Mouse (Mus musculus) neural tube, embryonic 15.5 days (tissue): ENCODE results near the gene Gpr50. TPM values are rescaled to one million over a fixed set of nuclear protein-coding genes. Genes with fewer than 3 reads are reported as not detected.
A peak's percentile ranks its signal among the peaks of the same experiment; 100 is the strongest.

ENCODE experiments used
- ATAC-seq: fragments of 200-750 bp; cut with Nextera tagmentation; 2 replicates; pipeline ENCODE4 v1.8.0; 2017; ENCODE audit warnings: mild to moderate bottlenecking, moderate TSS enrichment, moderate library complexity; ENCODE audit not compliant: low FRiP score
- H3K27ac ChIP-seq: fragments of 300-500 bp; sonication (generic); replicated peaks from 2 replicates; pipeline ENCODE4 v1.5.1; 2015; ENCODE audit warnings: mild to moderate bottlenecking, inconsistent platforms
- H3K27me3 ChIP-seq: fragments of 300-500 bp; sonication (generic); replicated peaks from 2 replicates; pipeline ENCODE4 v1.6.1; 2015; ENCODE audit warnings: inconsistent platforms
- H3K36me3 ChIP-seq: fragments of 300-500 bp; sonication (generic); 2 replicates; pipeline ENCODE4 v1.6.1; 2015; ENCODE audit warnings: inconsistent platforms
- H3K4me1 ChIP-seq: fragments of 300-500 bp; sonication (generic); 2 replicates; pipeline ENCODE4 v1.6.1; 2015; ENCODE audit warnings: inconsistent platforms
- H3K4me2 ChIP-seq: fragments of 300-500 bp; sonication (generic); 2 replicates; pipeline ENCODE4 v1.6.1; 2015; ENCODE audit warnings: inconsistent platforms, mild to moderate bottlenecking, moderate library complexity
- H3K4me3 ChIP-seq: fragments of 300-500 bp; sonication (generic); replicated peaks from 2 replicates; pipeline ENCODE4 v1.5.1; 2015; ENCODE audit warnings: mild to moderate bottlenecking, inconsistent platforms
- H3K9ac ChIP-seq: fragments of 300-500 bp; sonication (generic); replicated peaks from 2 replicates; pipeline ENCODE4 v1.6.1; 2015; ENCODE audit warnings: mild to moderate bottlenecking, inconsistent platforms
- H3K9me3 ChIP-seq: fragments of 300-500 bp; sonication (generic); replicated peaks from 2 replicates; pipeline ENCODE4 v1.6.1; 2016; ENCODE audit warnings: inconsistent platforms
- WGBS: fragments of 180-500 bp; shearing (Covaris S2); methylation state at CpG from one replicate; pipeline ENCODE4 v1.1.7; 2015; ENCODE audit warnings: mixed read lengths; 5-methylcytosine and 5-hydroxymethylcytosine counted together
- polyA plus RNA-seq: library from polyadenylated mRNA; unstranded; fragments of >200 nt; fragmentation: Nextera tagmentation; extraction: Ambion mirVana; gene quantifications from 2 replicates; pipeline ENCODE4 v1.2.1, GENCODE M21; 2015

Gpr50 gene
- polyA plus RNA-seq, 1 experiment from 2014 or later = 0.75 TPM

GRCm38 (mm10) chrX:71663871-71664687 lies 612 bp downstream of the Gpr50 start:
- H3K9me3 ChIP-seq = peaks cover 5% of the 10 kb centered on the region; the same call in 1 of the 2 replicates
- peak; percentile 41; the same call in 1 of the 2 replicates for ATAC-seq
- H3K9ac ChIP-seq = peak overlapping the region; percentile 32; the same call in 1 of the 2 replicates
- H3K4me3 ChIP-seq = peak overlapping the region; percentile 44
- peaks cover 10% of the 10 kb centered on the region; the same call in 1 of the 2 replicates for H3K4me1 ChIP-seq
- no peaks in the 10 kb centered on the region for H3K36me3 ChIP-seq
- no peak overlapping the region for H3K27ac ChIP-seq
- peaks cover 56% of the 10 kb centered on the region for H3K27me3 ChIP-seq
- H3K4me2 ChIP-seq = peak overlapping the region; percentile 76
- 23% methylated on average over 70 of the region's 76 CpGs for WGBS

GRCm38 (mm10) chrX:71664688-71665026 lies 1.2 kb downstream of the Gpr50 start:
- no peak overlapping the region for H3K27ac ChIP-seq
- peaks cover 5% of the 10 kb centered on the region; the same call in 1 of the 2 replicates for H3K9me3 ChIP-seq
- no peak for ATAC-seq
- H3K9ac ChIP-seq = peak overlapping the region; percentile 32; the same call in 1 of the 2 replicates
- peaks cover 51% of the 10 kb centered on the region for H3K27me3 ChIP-seq
- H3K36me3 ChIP-seq = no peaks in the 10 kb centered on the region
- peaks cover 10% of the 10 kb centered on the region; the same call in 1 of the 2 replicates for H3K4me1 ChIP-seq
- 12% methylated on average over 15 of the region's 15 CpGs for WGBS
- peak overlapping the region; percentile 76 for H3K4me2 ChIP-seq
- peak overlapping the region; percentile 44 for H3K4me3 ChIP-seq

GRCm38 (mm10) chrX:71670254-71670653 lies 6.8 kb downstream of the Gpr50 start:
- no peak for ATAC-seq
- Histone ChIP-seq H3K4me2 (no peak overlapping the region), H3K4me3 (no peak overlapping the region), H3K9me3 (no peaks in the 10 kb centered on the region), H3K27ac (no peak overlapping the region), H3K9ac (no peak overlapping the region), H3K4me1 (no peaks in the 10 kb centered on the region), H3K36me3 (no peaks in the 10 kb centered on the region), H3K27me3 (peaks cover 13% of the 10 kb centered on the region; the same call in 1 of the 2 replicates)
- 19% methylated on average over 6 of the region's 6 CpGs for WGBS

GRCm38 (mm10) chrX:71700817-71701469 lies 37.5 kb downstream of the Gpr50 start:
- H3K4me3 ChIP-seq = no peak overlapping the region
- H3K4me2 ChIP-seq = no peak overlapping the region
- no peaks in the 10 kb centered on the region for H3K27me3 ChIP-seq
- no peaks in the 10 kb centered on the region for H3K4me1 ChIP-seq
- H3K9me3 ChIP-seq = no peaks in the 10 kb centered on the region
- no peak overlapping the region for H3K9ac ChIP-seq
- H3K36me3 ChIP-seq = no peaks in the 10 kb centered on the region
- peak; percentile 47 for ATAC-seq
- 15% methylated on average over 6 of the region's 6 CpGs for WGBS
- H3K27ac ChIP-seq = no peak overlapping the region

Other genes starting within 250 kb of the Gpr50 start
- gene Cd99l2, start 170.8 kb upstream of the Gpr50 start, polyA plus RNA-seq = 91.7 and 98.4 TPM in 2 replicates
- gene Hmgb3, start 107.7 kb upstream of the Gpr50 start, polyA plus RNA-seq = 419 and 441 TPM in 2 replicates
- gene Vma21, start 152.3 kb downstream of the Gpr50 start, polyA plus RNA-seq = 52.7 and 52.9 TPM in 2 replicates